Mouse (Mus musculus): ENCODE measurements around the gene Pcp2.

DNA sequence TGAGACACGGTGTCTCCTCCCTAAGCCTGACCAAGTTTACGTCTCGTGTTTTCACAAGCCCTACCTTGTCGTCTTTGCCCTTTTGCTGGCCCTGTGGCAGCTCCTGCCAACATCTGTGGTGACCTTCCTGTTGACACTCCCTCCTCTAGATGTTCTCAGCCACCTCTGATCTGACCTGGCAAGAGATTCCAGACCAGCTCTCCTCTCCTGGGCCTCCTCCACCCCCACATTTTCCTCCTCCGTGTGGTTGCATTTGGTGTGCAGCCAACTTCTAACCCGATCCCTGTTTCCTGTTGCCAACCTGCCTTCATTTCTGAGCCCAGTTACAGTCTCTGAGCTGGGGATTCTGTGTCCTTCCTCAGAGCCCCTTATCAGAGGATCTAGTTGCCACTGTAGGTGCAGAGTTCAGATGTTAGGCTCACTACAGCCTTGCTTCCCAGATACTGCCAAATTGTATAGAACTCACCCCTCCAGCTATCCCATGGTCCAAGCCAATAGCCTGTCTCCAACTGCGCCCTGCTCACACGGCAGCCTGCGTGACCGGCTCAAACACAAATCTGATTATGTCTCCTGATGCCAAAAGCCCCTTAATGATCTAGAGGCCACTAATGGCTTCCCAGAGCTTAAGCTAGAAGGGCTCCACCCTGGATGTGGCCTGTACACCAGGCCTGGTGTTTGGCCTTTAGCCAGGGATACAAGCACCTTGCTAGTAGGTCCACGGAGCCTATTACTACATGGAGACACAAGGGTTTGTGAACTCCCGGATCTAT, 16.1 kb downstream of the Pcp2 start:
- no peak for TF ChIP-seq CTCF (IDR thresholded peaks at IDR 0.05; ENCODE audit: extremely low read depth, insufficient read depth, insufficient read length, insufficient replicate concordance)
- no peak for TF ChIP-seq POLR2A (IDR thresholded peaks at IDR 0.05; ENCODE audit: low read depth, low read length)
